Mouse (Mus musculus) heart, adult 9 months (tissue): ENCODE data around the gene Gm4353.
A peak's percentile ranks its signal among the peaks of the same experiment; 100 is the strongest.
"Not testable (repeated sequence)": the region's sequence is repeated elsewhere in the genome, so short reads cannot be mapped to it uniquely, and the experiment has no call there.

Experiments
- DNase-seq, 2 experiments: peaks; one replicate each; pipeline ENCODE4 v3.0.0; 2022; ENCODE audit warnings: low spot score in 2 of 2

The Gm4353 gene

GRCm38 (mm10) chr7:116084366-116084765 lies at the start of gene Gm4353:
TSS of gene Gm4353 (minus strand) at chr7:116084635.
- not testable (repeated sequence) for DNase-seq

- peak; percentile 57 to 77 for DNase-seq
Observed at GRCm38 (mm10) chr7:116132078-116132477, 47.6 kb upstream of the Gm4353 start.

DNA sequence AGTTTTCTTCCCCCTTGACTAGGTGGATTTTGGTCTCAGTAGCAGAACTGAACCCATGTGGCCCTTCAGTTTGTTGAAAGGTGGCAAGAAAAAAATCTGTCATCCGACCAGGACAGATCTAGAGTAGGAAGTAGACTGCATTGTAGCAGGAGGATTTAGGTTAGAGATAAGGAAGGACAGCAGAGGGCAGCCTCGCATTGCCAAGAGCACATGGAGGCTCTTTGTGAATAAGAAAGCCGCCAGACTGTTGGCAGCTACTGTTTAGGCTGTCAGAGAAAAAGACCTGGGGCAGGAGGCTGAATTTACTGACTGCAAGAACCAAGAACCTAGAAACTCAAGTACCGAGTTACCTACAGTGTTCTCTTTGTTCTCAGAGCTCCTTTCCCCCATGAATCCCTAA lies 47.0 kb upstream of the Gm4353 start:
- DNase-seq, result no peak

GRCm38 (mm10) chr7:116129374-116129773 lies 44.9 kb upstream of the Gm4353 start:
- DNase-seq, result no peak

- DNase-seq, result no peak
Observed at GRCm38 (mm10) chr7:116128286-116128685, 43.9 kb upstream of the Gm4353 start.

- no peak for DNase-seq
Observed at GRCm38 (mm10) chr7:116127052-116127451, 42.6 kb upstream of the Gm4353 start.

DNA sequence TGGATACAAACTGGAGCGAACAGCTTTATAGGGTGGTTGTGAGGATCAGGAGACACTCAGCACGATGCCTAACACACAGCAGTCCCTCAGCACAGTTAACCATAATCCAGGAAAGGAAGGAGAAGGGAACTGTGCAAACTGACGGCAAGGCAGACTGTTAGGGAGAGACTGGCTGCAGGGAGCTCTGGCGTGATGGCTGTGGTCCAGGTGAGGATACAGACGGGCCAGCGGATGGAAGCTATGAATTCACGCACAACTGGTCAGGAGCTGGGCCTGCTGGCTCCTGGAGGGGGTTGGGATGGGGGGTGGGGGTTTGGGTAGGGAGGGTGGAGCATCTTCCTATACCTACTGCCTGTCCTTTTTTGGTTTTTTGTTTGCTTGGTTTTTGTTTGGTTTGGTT lies 41.2 kb upstream of the Gm4353 start:
- no peak for DNase-seq

GRCm38 (mm10) chr7:116124057-116124456 lies 39.6 kb upstream of the Gm4353 start:
- no peak for DNase-seq

GRCm38 (mm10) chr7:116123597-116123985 lies 39.2 kb upstream of the Gm4353 start:
- DNase-seq, result no peak

DNA sequence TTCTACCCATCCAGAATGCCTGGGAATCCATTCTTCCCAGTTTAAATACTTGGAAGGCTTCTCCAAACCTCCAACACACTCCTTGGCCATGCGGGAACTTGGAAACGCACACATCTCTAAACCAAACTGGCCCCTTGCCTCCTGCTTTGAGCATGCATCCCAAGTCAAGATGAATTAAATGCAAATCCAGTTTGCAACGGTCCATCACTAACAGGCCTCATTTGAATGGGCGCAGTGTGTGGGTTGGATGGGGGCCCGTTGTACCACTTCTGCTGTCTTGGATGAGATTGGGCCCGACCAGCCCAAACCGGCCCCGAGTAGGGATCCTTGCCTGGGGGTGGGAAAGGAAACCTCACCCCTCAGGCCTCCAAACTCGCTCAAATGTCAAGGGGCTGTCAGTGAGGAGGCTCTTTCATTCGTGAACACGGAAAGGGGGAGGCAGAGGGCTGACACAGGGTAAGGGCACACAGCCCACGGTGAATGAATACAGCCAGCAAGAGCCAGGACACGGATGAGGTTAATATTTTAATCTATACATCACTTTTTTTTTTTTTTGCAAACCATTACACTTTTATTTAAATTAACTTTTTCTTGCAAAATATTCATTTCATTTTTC lies 38.7 kb upstream of the Gm4353 start:
- no peak for DNase-seq

- DNase-seq, result no peak
Observed at GRCm38 (mm10) chr7:116121202-116121601, 36.8 kb upstream of the Gm4353 start.

DNA sequence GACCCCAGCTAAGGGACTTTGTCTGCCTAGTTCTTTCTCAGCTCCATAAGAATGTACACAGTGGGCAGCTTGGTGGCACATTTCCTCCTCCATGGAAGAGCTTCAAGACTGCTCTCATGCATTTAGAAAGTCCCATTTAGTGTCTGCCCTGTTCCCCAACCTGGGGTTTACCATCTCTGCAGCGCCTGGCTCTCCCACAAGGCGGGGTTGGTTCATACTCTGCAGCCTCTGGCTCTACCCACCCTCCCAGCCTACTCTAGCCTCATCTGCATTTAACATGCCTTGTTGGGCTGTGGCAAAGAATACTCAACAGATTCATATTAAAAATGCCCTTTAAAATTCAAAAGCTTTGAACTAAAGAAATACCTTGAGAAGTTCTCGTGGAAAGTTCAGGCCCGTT lies 36.3 kb upstream of the Gm4353 start:
- no peak for DNase-seq

- DNase-seq, result no peak
Observed at GRCm38 (mm10) chr7:116119306-116119857, 34.9 kb upstream of the Gm4353 start.

DNA sequence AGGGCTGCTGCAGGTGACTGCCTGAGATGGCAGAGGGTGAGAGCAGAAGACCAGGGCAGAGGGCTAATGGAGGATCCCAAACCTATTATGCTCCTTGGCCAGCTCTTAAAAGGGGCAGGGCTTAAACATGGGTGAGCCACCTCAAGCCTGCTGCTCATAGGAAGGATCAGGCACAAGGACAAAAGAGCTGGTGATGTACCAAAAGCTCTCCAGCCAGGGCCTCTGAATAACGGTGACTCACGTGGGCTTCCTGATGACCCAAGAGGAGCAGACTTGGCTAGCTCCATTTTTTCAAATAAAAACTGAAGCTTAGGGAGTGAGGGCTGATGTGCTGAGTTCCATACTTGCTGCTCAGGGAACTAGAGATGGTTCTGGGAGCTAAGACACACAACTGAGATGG lies 31.6 kb upstream of the Gm4353 start:
- DNase-seq, result no peak

DNA sequence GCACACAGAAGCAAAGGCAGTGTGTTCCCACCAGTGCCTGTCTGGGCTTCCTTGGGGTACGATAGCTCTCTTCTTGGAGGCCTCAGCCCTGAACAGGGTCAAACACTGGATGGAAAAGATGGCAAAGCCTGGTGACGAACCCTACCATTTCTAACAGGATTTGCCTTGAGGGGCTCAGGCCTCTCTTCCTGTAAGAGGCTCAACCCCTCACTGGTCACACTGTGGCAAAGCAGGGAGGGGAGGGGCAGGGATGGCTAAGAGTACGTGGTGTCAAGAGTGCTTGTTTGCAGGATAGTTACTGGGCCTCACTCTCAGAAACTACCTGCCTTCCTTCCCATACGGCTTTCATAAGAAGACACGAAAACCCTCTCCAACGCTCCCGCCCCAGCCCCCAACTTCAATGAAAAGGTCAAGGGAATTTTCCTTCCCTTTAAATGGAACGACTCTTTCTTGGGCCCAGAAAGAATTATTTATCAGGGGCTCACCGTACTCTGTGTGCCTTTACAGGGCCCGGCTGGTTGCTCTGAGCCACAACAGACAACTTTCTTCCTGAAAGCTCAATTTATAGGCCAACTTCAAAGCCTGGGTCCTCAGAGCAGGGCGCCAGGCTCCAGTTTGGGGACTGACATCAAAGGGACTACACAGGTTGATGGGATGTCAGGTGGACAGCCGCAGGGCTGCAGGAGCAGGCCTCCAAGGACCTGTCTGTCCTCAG lies 30.9 kb upstream of the Gm4353 start:
- no peak for DNase-seq

GRCm38 (mm10) chr7:116111546-116111945 lies 27.1 kb upstream of the Gm4353 start:
- no peak for DNase-seq

- no peak for DNase-seq
Observed at GRCm38 (mm10) chr7:116110661-116111060, 26.2 kb upstream of the Gm4353 start.

DNA sequence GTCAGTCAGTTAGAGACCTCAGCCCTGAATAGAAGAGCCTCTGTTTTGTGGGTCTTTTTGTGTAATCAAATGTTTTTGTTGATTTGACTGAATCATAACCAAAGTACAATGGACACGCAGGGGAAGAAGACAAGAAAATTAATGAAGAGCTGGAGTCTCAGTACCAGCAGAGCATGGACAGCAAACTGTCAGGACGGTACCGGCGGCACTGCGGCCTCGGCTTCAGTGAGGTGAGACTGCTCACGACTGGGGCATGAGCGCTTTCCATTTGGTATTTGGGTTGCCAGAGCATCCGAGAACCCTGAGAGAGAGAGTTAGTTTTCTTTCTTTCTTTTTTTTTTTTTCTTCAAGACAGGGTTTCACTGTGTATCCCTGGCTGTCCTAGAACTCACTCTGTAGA lies 18.7 kb upstream of the Gm4353 start:
- DNase-seq, result no peak

GRCm38 (mm10) chr7:116099952-116100528 lies 15.6 kb upstream of the Gm4353 start:
- peak; percentile 21 to 42 for DNase-seq

DNA sequence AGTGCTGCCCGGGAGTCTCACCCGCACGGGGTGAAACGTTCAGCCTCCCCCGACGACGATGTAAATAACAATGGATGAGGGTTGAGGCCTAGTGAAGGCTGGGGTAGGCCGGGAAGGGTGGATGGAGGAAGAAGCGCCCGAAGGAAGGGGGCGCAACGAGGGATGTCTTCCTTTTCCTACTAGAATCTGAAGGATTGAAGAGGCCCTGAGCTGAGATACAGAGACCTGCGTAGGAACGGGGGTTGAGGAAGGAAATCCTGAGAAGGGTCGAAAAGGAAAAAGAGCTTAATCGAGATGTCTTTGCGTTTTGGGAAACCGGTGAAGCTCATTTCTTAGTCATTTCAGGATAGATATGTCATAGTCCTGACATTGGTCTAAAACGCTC lies 9.0 kb upstream of the Gm4353 start:
- DNase-seq, result no peak

- peak; percentile 94 to 98 for DNase-seq
Observed at GRCm38 (mm10) chr7:116092710-116093465, 8.5 kb upstream of the Gm4353 start.

GRCm38 (mm10) chr7:116060739-116061138 lies 23.7 kb downstream of the Gm4353 start:
- no peak for DNase-seq
